Mouse (Mus musculus) frontal cortex, postnatal 25 days (tissue): Measurements from ENCODE around the gene Xrcc6.
A peak's percentile ranks its signal among the peaks of the same experiment; 100 is the strongest.

Experiments used
- DNase-seq, 2 experiments: peaks; one replicate each; pipeline ENCODE4 v3.0.0; 2022; ENCODE audit warnings: low spot score in 2 of 2

The Xrcc6 gene

DNA sequence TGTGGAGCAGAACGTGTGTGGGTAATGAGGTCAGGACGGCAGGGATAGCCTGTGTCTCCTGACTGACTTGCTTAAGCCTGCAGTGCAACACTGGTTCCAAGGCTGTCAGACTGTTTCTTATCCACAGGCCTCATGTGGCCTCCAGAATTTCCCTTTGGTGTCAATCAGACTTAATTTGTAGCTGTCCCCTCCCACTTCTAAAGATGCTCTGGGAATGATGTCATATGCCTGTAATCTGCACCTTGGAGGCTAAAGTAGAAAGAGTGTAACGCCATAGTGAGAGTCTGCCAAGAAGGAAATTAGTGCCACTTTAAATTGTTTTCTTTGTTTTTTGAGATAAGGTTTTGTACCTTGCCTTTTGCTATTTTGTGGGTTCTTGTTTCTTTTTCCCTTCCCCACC lies 31.7 kb downstream of the Xrcc6 start:
- DNase-seq = no peak

DNA sequence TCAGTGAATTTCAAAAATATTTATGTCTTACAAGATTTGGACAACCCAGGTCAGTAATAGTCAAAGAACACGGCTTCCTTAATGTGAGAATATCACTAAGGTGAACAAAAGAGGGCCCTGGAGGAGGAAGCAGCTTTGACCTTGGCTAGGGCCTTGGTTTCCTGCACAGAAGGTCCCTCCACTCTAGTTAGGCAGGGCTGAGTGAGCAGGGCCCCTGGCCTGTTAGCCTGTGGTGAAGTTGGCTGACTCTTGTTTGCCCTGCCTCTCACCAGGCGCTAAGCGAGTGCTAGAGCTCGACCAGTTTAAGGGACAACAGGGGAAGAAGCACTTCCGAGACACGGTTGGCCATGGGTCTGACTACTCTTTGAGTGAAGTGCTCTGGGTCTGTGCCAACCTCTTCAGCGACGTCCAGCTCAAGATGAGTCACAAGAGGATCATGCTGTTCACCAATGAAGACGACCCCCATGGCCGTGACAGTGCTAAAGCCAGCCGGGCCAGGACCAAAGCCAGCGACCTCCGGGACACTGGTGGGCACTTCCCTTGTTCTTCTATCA lies 35.0 kb downstream of the Xrcc6 start:
- no peak for DNase-seq

DNA sequence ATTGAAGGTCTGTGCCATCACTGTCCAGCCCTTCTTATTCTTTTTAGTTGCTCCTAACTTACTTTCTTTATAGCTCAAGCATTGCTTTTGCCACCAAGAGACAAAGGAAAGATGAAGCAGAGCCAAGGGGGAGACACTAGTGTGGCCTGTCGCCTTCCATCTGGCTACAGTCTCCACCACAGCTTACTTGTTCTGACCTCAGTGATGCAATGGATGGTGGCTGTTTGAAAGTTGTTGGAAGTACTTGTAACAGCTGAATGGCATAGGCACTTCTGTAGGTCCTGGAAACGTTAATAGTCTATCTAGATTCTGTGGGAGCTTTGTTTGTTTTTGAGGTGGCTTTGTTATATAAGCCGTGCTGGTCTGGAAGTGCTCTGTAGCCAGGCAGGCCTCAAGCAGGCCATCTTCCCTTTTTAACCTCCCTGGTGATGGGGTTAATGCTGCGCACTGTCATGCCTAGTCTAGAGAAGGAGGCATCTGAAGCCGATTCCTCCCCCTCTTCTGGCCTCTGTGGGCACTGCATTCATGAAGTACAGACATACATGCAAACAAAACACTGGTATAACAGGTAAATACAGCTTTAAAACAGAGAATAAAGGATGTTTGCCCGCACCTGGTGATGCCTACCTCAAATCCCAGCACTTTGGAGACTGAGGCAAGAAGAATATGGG lies 36.5 kb downstream of the Xrcc6 start:
- no peak for DNase-seq

DNA sequence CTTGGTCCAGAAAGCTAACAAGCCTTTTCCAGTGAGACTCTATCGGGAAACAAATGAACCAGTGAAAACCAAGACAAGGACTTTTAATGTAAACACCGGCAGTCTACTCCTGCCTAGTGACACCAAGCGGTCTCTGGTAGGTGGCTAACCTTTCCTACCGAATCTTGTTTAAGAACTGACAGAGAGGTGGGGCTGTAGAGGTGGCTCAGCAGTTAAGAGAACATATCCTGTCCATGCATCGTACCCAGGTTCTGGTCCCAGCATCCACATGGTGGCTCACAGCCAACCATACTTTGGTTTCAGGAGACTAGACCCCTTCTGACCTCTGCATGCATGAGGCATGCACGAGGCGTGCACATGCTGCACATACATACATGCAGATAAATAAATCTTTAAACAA lies 39.6 kb downstream of the Xrcc6 start:
- no peak for DNase-seq

DNA sequence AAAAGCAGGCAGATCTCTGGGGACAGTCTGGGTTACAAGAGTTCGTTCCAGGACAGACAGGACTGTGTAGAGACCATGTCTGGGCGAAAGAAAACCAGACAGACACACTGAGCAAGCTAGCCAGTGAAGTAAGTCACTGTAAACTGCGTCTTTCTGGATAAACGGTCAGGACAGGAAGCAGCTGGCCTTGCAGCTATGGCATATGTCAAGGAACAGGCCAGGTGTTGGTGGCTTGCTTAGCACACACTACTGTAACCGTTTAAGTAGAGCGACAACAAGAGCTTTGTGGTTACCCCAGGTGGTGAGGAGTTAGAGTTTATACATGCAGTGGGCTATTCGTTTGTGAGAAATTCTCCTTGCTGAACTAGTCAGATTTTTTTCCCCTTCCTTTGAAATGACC lies 40.1 kb downstream of the Xrcc6 start:
- DNase-seq = no peak

DNA sequence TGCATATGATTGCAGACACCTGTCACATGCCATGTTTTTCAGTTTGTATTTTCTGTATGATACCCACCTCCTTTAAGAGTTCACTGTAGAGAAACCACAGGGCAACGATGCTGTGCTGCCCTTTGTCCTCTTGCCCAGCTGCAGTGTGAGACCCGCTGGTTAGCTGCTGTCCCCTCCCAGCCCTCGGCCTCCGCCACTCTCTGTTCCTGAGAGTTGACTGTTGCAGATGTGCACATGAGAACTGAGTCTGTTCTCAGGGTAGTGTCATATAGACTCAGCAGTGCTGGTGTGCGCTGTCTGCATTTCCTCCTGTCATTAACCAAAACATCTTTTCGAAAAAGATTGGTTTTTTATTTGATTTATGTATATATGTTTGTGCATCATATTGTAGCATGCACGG lies 44.8 kb downstream of the Xrcc6 start:
- no peak for DNase-seq

DNA sequence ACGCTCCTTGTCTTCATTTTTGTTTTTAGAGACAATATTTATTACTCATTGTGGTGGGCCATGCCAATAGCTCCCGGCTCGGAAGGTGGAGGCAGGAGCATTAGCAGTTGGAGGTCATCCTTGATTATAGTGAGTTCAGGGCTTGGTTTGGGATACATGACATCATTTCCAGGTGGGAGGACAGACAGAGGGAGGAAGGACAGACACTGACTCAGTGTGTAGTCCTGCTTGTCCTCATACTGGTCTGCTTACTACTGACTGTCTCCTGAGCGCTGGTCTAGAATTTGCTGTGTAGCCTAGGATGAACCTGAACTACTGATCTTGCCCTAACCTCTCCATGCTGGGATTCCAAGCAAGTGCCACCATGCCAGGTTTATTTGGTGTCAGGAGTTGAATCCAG lies 46.1 kb downstream of the Xrcc6 start, which contains the start of gene Desi1:
Gene Desi1, minus strand, starts transcription at position 101 of the 400 bp plus-strand sequence.
- DNase-seq = no peak

DNA sequence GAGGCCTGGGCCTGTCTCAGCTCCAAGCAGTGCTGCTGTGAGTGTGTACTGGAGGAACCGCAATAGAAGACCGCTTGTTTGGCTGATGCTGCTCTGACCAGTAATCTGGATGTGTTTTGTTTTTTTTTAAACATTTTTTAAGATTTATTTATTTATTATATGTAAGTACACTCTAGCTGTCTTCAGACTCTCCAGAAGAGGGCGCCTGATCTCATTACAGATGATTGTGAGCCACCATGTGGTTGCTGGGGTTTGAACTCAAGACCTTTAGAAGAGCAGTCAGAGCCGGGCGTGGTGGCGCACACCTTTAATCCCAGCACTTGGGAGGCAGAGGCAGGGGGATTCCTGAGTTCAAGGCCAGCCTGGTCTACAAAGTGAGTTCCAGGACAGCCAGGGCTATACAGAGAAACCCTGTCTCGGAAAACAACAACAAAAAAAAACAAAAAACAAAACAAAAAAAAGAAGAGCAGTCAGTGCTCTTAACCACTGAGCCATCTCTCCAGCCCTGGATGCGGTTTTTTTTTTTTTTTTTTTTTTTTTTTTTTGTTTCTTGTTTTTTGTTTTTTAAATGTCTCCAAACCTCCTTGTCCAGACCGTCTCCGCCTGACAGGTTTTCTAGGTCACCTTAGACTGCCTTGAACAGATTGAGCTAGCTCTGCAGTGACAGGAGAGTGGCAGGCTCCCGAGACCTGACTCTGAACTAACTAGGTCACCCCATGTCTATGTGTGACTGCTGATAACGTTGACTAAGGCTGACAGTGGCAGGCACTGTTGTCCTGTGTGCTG lies 48.5 kb downstream of the Xrcc6 start:
- DNase-seq = no peak

DNA sequence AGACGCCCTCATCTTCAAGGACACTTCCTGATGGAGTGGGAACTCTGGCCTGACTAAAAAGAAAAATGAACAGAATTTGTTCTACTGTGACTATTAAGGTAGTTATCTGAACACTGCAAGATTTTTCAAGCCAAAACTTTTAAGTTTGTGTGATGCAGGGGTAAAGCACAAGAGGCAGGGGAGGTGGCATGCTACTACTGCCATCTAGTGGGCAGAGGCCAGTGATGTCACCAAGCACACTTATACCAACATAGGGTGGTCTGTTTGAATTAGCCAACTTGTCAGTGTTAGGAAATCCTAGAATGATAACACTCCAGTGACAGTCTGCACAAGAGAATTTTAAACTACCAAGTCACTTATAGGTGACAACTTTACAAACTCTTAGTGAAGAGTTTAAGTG lies 53.0 kb downstream of the Xrcc6 start:
- DNase-seq = peak in 1 of 2 experiments; percentile 27

DNA sequence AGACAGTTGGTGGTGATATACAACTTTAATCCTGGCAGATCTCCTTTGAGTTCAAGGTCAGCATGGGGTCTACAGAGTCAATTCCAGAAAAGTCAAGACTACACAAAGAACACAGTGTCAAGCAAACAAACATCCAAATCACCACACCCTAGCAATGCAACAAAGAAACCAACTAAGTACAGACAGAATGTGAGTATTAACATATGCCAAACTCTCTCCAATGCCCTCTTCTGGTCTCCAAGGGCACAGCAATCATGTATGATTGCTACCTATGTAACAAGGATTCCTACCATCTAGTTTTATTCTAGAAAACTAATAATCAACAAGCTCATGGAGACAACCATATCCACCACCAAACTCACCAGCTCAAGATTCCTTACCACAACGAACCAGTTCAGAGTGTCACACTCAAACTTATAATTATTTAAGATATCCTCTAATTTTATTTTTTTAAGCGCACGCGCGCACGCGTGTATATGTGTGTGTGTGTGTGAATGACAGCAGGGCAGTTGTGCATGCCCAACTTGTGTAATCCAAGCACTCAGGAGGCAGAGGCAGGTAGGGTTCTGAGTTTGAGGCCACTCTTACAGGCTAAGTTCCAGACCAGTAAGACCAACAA lies 56.6 kb downstream of the Xrcc6 start:
- no peak for DNase-seq

DNA sequence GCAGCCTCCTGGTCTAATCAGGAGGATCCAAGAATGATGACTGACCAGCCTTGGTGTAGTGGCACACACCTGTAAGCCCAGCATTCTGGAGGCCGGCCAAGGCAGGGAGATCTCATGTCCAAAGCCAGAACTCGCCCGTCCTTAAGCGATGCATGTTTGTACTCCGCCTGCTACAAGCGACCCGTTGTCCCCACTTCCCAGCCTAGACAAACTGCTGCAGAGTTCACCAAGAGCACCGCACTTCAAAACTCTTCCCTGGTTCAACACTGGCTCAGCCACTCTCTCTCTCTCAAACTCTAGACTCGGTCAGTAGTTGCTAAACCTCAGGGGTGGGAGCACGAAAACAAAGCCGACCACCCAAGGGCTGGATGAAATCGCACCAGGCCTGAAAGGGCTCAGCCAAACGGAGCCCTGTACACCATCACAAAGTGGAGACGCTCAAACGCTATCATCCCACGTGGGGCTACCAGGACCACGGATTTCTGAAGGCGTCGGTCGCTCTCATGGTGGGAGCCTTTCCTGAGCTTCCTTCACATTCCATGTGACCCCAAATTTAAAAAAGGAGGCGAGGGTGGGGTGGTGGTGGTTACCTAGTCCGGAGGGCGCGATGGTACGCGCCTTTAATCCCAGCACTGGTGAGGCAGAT lies 58.7 kb downstream of the Xrcc6 start:
- DNase-seq = no peak

DNA sequence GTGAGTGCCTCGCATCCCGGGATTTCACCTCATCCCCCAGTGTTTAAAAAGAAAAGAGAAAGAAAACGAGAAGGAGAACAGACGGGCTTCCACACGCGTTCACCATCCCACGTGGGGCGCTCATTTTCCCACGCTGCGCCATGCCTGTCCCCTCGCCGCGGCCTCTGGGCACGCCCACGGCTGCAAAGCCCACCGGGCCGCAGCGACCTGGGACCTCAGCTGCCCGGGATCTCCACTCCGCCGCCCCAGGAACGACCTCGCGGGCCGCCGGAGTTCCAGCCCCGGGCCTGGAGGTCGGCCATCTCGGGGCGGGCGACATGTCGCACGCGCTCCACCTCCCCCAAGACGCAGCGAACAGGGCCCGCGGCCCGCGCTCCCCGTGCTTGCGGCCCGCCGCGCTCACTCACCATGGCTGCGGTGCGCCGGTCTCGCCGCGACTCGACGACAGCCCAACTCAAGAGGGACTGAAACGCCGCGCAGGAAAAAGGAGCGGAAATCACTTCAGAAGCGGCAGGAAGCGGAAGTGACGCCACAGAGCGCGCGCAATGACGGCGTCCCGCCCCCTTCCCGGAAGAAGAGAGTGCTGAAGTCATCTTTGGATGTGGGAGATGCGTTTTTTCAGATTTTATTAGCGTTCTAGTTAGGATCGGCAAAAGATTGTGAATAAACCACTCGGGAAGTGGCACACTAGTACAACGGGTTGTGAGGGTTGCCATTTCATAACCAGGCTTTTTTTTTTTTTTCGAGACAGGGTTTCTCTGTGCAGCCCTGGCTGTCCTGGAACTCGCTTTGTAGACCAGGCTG lies 59.6 kb downstream of the Xrcc6 start, which contains the start of gene Snu13:
Gene Snu13, minus strand, starts transcription at position 519 of the 804 bp plus-strand sequence.
- peak; percentile 84 to 86 for DNase-seq

DNA sequence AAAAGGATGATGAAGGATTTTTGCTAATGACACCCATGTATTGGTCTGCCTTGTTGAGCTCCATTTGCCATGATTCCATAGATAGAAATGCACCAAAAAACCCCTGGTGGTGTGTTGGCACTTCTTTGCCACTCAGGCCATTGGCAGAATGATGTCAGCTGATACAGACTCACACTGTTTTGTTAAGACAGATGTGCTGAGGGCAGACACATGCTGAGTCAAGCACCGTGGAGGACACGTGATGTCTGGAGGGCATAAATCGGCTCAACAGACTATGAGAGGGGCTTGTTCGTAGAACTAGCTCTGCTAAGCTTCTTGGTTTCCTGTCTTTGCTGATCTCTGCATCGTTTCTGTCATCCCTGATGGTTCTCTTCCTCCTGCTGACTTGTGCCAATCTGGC lies 64.9 kb downstream of the Xrcc6 start:
- DNase-seq = no peak

DNA sequence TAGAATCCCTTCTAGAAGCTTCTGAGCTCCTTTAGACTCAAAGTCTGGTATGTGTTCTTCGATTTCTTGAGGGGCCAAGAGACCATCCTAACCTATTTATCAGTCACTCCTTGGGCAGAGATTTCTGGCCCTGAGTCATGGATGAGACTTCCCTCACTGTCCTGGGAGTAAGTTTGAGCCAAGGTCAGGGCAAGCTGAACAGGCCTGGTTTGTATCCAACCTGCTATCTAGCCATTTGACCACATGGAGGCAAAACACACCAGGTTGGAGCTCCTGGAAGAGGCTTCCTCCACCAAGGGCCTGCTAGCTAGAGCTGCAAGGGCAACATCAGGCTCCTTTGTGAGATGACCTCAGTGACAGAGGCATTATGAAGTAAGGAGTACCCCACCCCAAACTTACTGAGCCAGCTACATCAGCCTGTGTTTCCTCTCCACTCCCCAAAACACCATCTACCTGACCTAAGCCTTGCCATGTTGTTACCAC lies 71.1 kb downstream of the Xrcc6 start, which contains the start of gene 4930407I10Rik:
Gene 4930407I10Rik, plus strand, starts transcription at position 433 of the 483 bp plus-strand sequence.
- no peak for DNase-seq

DNA sequence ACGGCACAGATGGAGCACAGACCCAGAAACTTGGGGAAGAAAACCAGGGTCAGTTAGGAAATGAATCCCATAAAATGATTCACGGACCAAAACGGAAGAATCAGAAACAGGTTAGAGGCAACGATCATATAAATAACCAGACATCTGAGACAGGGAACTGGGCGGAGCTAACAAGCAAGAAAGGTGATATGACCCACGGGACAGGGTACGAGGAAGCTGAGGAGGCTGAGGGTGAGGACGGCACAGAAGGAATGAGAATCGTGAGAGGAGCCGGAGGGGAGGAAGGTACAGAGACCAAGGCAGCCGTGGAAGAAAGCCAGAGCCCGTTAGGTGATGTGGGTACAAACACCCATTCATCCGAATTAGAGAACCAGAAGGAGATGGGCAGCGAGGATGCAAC lies 76.3 kb downstream of the Xrcc6 start:
- no peak for DNase-seq

DNA sequence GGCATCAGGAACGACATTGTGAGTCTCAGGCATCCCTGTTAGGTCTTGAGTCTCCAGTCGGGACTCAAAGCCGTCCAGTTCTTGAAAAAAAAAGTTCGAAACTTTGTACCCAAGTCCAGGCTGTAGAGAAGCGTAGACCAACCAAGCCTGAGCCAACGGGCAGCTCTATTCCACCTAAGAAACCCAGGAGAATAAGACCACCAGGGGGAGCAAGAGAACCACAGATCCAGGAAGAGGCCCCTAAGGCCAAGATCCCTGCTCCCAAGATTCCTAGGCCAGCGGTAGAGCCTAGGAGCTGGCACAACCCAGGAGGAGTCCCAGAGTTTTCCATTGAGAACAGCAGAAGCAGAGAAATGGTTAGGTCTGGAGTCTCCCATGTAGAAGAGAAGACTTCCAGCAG lies 77.9 kb downstream of the Xrcc6 start:
- peak in 1 of 2 experiments; percentile 73 for DNase-seq

DNA sequence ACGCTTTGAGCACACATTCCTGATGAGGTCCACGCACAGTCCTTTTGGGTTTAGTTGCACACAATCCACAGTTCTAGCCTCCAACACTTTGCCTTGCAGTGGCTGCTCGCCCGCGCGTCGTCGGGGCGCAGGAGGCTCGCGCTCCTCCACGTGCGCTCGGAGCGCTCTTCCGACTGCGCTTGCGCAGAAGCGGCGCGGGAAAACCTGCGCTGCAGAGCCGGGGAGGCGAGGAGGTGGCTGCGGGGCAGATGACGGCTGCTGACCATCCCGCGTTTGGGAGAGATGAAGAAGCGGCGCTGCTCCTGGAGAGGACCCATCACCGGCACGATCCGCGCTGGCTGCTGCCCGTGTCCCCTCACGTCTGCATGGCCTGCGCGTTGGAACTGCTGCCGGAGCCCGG lies 82.3 kb downstream of the Xrcc6 start, which contains the start of gene Mei1:
Gene Mei1, plus strand, starts transcription at position 99 of the 400 bp plus-strand sequence.
- DNase-seq = no peak

DNA sequence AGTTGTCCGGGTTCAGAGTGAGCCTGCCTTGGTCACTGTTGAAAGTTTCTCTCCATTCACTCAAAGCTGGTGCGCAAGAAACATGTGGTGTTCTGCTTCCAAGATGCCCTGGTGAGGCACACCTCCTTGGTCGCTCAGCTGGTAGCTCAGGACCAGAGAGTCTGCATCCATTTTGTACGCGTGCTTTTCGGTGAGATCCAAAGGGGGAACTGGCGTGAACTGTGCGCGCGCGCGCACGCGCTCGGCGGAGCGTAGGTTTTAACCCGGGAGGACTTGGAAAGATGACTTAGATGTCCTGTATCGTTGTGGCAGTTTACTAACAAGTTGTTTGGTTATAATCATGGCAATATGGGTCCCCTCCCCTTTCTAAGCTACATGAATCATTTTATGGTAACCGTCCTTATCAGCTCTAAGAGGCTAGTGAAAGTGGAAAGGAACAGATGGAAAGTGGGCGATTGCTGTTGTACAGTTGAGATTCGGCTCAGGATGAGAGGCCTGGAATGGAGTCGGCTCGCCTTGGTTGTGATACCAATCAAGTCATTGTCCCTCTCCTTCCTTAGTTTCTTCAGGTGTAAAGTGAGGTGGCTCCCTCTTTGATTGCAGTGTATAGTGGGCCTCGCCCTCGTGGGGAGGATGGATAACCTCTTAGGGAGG lies 84.3 kb downstream of the Xrcc6 start:
- DNase-seq = no peak

DNA sequence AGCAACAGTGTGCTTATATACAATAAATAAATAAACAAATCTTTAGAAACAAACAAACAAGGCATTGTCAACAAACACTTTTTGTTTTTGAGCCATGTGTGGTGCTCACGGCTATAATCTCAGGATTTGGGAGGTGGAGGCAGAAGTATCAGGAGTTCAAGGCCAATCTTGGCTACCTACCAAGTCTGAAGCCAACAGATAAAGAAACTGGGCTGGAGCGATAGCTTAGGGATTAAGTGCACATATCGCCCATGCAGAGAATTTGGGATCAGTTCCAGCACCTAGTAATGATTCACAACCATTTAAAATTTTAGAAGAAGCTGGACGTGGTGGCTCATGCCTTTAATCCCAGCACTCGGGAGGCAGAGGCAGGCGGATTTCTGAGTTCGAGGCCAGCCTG lies 85.9 kb downstream of the Xrcc6 start:
- no peak for DNase-seq

DNA sequence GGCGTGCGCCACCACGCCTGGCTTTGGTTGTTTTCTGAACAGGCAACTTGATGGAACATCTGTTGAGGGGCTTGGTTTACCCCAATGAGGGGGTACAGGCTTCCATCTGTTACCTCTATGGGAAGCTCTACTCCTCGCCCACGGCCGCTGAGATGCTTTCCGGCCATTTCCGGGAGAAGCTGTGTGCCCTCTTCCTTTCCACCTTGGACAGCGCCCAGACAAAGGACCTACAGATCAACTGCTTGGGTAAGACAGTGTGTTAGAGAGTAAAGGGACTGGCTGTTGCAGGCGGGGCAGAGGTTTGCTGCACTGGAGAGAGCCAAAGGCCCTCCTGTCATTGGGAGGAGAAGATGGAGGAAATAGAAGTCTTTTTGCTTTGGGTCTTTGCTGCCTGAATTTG lies 92.2 kb downstream of the Xrcc6 start:
- DNase-seq = no peak
